Mouse (Mus musculus): ENCODE measurements around the gene Dcun1d2.

Dcun1d2 gene

DNA sequence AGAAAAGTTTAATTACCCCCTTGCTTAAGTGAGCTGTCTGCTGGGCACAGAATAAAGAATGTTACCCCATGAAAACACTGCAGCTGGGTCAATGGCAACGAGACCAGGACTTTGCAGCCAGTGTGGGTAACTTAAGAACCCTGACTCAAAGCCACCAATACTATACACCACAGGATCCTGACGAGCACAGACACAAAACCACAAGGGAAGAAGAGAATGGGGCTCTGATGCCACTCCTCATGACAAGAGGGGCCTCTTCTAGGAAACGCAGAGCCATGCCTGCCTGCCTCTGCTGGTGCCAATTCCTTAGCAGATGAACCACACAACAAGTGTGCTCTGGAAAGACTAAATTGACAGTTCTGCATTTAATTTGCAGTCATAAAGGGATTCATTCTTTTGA lies 24.6 kb downstream of the Dcun1d2 start:
- in situ Hi-C loops (cut with MboI, MseI) = loop anchor here in 1 of 2 experiments (25.0 kb wide), 1 partner anchor 1151 kb away; no protein-coding TSS in a partner anchor

- in situ Hi-C loops (cut with MboI, MseI) = loop anchor here in 1 of 2 experiments (25.0 kb wide), 1 partner anchor 1142 kb away; no protein-coding TSS in a partner anchor
These were observed 33.9 kb downstream of the Dcun1d2 start, which contains the start of gene Adprhl1 for GRCm38 (mm10) chr8:13254019-13254418. TSS of gene Adprhl1 (minus strand) at chr8:13254162.

GRCm38 (mm10) chr8:13253413-13253812 lies 34.5 kb downstream of the Dcun1d2 start:
- in situ Hi-C loops (cut with MboI, MseI) = loop anchor here in 1 of 2 experiments (25.0 kb wide), 1 partner anchor 1141 kb away; no protein-coding TSS in a partner anchor

DNA sequence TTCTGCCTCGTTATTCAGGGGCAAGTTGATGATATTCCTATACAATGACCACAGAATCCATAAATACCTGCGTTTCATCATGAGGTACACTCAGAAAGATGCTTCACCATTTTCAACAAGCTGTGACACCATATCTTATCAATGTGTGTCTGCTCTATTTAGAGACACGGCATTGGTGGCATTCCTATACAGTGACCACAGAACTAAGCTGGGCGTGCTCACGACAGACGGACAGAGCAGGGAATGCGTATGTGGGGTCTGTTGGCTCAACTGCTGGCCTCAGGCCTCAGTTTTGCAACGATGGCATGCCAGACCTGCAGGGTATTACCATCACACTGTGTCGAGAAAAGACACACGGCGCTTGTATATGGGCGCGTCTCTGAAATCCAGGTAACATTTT lies 35.1 kb downstream of the Dcun1d2 start:
- in situ Hi-C loops (cut with MboI, MseI) = loop anchor here in 1 of 2 experiments (25.0 kb wide), 1 partner anchor 1141 kb away; no protein-coding TSS in a partner anchor

DNA sequence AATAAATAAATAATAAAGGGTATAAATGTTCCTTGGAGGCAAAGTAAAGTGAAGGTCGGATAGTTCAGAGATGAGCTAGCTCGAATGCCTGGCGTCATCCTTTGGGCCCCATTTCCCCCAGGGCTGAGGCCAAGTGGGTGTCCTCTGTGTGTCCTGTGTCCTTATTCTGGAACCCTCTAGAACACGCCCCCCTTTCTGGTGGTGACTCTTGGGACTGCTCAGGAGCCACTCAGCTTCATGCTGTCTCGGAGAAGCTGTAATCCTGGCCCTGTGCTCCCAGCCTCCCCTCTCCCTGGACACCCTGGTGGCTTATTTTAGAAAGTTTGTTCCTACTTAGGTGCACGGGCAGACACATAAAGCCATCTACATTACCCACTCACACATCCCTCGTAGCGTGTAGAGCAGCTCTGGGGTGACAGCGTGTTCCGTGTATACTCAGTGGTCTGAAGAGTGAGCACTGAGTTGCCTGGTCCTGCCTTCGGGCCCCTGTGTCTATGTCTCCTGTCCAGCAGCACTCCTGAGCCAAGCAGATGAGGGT lies 43.5 kb downstream of the Dcun1d2 start:
- in situ Hi-C loops (cut with MboI, MseI) = loop anchor here (25.0 kb wide), 1 partner anchor 257 kb away; no protein-coding TSS in a partner anchor

- in situ Hi-C loops (cut with MboI, MseI) = loop anchor here (25.0 kb wide), 1 partner anchor 256 kb away; no protein-coding TSS in a partner anchor
These were observed 44.7 kb downstream of the Dcun1d2 start for GRCm38 (mm10) chr8:13242985-13243870.

- in situ Hi-C loops (cut with MboI, MseI) = loop anchor here (25.0 kb wide), 1 partner anchor 253 kb away; no protein-coding TSS in a partner anchor
These were observed 47.2 kb downstream of the Dcun1d2 start for GRCm38 (mm10) chr8:13240691-13241090.

DNA sequence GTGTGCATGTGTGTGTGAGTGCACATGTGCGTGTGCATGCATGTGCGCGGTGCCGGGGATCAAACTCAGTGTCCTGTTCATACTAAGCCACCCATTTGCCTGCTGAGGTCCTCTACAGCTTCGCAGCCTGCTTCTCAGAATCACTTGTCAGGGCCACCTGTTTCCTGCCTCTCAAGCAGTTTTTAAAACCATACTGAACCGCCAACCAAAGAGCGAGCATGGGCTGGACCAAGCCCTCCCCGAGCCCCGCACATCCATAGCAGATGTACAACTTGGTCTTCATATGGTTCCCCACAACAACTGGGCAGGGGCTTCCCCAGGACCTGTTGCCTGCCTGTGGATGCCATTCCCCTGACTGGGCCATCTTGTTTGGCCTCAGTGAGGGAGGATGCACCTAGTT lies 47.9 kb downstream of the Dcun1d2 start:
- in situ Hi-C loops (cut with MboI, MseI) = loop anchor here (25.0 kb wide), 1 partner anchor 253 kb away; no protein-coding TSS in a partner anchor

DNA sequence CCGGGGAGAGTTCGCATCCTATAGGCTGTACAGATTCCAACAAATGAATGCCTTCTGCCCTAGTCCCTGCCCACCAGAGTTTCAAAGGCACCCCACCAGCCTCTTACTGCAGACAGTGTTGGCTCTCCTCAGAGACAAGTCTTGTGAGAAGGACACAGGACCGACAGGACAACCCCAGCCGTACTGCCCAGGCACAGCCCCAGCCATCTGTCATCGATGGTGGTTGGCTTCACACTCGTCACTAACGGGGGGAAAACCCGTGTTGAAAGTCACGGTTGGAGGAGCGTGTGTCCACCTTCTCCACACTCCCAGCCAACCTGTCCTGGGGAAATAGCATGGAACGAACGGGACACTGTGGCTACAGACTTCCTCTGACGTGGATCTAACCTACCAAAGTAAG lies 53.1 kb downstream of the Dcun1d2 start:
- in situ Hi-C loops (cut with MboI, MseI) = loop anchor here (25.0 kb wide), 1 partner anchor 248 kb away; no protein-coding TSS in a partner anchor

- in situ Hi-C loops (cut with MboI, MseI) = loop anchor here (25.0 kb wide), 1 partner anchor 243 kb away; no protein-coding TSS in a partner anchor
These were observed 57.5 kb downstream of the Dcun1d2 start for GRCm38 (mm10) chr8:13230471-13230870.

DNA sequence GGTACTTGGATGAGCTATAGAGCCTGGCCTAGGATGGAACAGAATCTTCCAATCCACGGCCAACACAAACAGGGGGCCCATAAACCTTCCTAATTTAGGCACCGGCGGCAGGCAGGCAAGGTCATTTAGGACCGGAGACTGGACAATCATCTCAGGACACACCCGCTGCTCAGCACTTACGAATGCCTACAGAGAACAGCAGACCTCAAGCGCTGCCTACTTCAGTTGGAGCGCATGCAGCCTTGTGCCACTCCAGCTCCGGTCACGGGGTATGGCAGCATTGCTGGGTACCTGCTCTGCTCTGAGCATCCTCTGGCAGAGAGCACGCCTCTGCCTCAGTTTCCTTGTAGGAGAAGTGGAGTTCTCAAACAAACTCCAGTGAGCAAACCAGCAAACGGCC lies 58.1 kb downstream of the Dcun1d2 start:
- in situ Hi-C loops (cut with MboI, MseI) = loop anchor here (25.0 kb wide), 1 partner anchor 243 kb away; no protein-coding TSS in a partner anchor

DNA sequence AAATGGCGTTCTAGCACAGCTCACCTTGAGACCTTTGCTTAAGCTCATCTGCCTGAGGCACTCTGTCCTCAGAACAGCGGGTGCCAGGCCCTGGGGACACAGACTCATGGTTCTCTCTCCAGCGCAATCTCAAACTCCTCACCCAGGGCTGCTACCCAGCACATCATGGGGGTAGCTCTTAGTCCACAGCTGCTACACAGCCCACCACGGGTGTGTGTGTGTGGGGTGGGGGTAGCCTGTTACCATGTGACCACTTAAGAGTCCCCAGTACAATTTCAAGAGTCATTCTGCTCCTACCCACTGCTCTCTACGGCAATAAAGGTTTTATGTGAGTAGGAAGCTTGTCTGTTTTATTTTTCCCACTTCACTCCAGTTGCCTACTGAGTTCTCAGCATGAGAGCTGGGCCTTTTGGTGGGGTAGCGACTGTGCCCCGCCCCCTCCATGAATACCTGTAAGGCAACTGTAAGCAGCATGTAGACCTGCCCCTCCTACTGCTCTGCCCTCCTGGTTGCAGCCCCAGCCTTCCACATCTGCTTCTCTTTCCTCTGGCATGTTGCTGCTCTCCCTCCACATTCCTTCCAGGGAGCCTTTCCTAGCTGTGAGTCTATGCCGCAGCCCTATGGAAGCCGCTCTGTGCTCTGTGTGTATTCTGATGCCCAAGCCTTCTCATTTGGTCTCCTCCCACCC lies 58.9 kb downstream of the Dcun1d2 start:
- in situ Hi-C loops (cut with MboI, MseI) = loop anchor here (25.0 kb wide), 1 partner anchor 242 kb away; no protein-coding TSS in a partner anchor

DNA sequence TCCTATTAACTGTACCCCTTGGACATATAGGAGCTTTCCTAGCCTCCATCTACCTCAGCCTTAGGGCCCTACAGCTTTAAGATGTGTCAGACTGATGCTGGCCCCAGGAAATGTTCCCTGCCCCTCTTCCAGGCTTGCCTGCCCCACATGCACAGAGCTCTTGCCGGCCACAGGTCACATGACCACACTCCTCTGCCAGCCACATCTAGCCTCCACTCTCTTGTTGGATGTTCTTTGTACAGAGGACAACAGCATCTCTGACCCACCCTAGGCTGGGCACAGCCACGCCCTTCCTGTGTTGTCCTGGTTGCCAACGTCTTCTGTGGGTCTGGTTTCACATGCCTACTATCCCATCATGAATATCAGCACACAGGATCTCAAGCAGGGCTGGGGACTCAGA lies 60.7 kb downstream of the Dcun1d2 start:
- in situ Hi-C loops (cut with MboI, MseI) = loop anchor here (25.0 kb wide), 1 partner anchor 240 kb away; no protein-coding TSS in a partner anchor

GRCm38 (mm10) chr8:13226288-13226687 lies 61.6 kb downstream of the Dcun1d2 start:
- in situ Hi-C loops (cut with MboI, MseI) = loop anchor here (25.0 kb wide), 1 partner anchor 239 kb away; no protein-coding TSS in a partner anchor

DNA sequence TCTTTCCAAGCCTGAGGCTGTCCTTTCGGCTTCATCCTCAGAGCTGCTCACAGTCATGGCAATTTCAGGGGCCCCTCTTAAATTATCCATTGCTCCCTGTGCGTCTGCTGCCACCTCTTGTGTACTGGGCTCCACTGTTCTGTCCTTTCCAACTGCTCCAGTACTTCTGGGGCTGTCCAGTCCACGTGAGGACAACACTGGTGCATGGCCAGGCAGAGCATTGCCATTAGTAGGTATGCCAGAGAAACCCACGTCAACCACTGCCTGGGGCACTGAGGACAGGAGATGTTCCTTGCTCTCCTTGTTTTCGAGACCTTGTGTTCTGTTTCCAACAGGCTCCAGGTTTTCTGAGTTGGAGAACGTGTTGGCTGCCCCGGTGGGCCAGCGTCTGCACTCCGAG lies 63.5 kb downstream of the Dcun1d2 start:
- in situ Hi-C loops (cut with MboI, MseI) = no loop called here

DNA sequence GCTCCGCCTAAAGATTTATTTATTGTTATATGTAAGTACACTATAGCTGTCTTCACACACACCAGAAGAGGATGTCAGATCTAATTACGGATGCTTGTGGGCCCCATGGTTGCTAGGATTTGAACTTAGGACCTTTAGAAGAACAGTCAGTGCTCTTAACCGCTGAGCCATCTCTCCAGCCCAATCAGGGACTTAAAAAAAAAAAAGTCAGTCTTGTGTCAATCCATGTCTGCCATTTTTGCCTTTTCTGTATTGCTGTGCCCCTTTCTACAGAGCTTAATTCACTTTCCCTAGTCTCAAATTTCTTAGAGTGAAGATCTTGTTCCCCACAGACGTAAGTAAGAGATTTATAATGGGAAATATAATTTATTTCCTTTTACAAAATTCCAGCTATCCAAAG lies 69.5 kb downstream of the Dcun1d2 start:
- in situ Hi-C loops (cut with MboI, MseI) = loop anchor here in 1 of 2 experiments (5.0 kb wide), 1 partner anchor 66 kb away; no protein-coding TSS in a partner anchor

DNA sequence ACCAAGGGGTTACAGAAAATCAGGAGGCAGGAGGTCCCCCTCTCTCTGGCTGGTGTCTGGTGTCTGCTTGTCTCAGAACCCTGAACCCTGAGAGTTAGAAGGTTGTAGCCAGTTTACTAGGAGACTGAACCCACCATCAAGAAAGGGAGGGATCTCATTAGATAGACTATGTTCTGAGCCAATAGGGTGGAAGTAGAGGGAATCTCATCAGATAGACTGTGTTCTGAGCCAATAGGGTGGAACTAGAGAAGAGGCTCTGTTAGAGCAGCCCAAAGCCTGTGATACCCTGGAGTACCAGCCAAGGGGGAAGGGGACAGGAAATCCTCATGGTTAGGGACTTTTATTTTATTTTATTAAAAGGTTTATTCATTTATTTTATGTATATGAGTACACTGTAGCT lies 69.9 kb downstream of the Dcun1d2 start:
- in situ Hi-C loops (cut with MboI, MseI) = loop anchor here in 1 of 2 experiments (5.0 kb wide), 1 partner anchor 66 kb away; no protein-coding TSS in a partner anchor

DNA sequence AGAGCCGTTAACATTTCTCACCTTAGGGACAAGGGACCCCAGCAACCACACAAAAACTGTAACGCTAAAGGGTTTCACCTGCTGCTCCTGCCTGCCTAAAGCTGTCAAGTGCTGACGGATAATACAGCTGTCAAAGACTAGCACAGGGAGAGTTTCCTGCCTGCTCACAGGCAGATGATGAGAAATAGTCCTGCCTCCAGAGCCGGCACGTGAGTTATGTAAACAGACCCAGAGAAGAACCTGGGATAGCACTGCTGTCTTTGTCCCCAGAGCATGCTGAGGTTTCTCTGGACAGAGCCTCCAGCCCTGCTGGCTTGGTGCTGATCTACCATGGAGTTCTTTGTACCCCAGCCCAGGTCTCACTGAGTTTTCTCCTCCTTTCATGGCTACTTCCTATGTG lies 70.8 kb downstream of the Dcun1d2 start:
- in situ Hi-C loops (cut with MboI, MseI) = loop anchor here in 1 of 2 experiments (5.0 kb wide), 1 partner anchor 65 kb away; no protein-coding TSS in a partner anchor

GRCm38 (mm10) chr8:13216386-13216785 lies 71.5 kb downstream of the Dcun1d2 start:
- in situ Hi-C loops (cut with MboI, MseI) = loop anchor here in 1 of 2 experiments (5.0 kb wide), 1 partner anchor 64 kb away; no protein-coding TSS in a partner anchor

GRCm38 (mm10) chr8:13213479-13214268 lies 74.3 kb downstream of the Dcun1d2 start:
- in situ Hi-C loops (cut with MboI, MseI) = loop anchor here in 1 of 2 experiments (5.0 kb wide), 1 partner anchor 51 kb away; no protein-coding TSS in a partner anchor

Measured in T-helper 17 cell (primary cell).